Comparison of ENCODE assay signal across 14 mouse cellular contexts in genomic region chrX:156673661-156674060, GRCm38 (mm10).
"Had no signal": no experiment of that assay in that cellular context is flagged by ENCODE, and none has a peak within 500 bp of the region (broad histone marks: within the 10 kb centered on the region; RNA-seq: fewer than 3 reads in every experiment).

No protein-coding gene starts in this region.

- H3K27ac ChIP-seq: kidney, embryonic 15.5 days; limb, embryonic 13.5 days; liver, embryonic 14.5 days; lung, embryonic 15.5 days; midbrain, embryonic 10.5 days; neural tube, embryonic 12.5 days had no signal

- H3K4me3 ChIP-seq: kidney, embryonic 15.5 days; limb, embryonic 13.5 days; lung, embryonic 15.5 days; midbrain, embryonic 10.5 days; neural tube, embryonic 12.5 days had no signal

- H3K27me3 ChIP-seq: kidney, embryonic 15.5 days; limb, embryonic 13.5 days; lung, embryonic 15.5 days; neural tube, embryonic 12.5 days had no signal

- H3K9me3 ChIP-seq: kidney, embryonic 15.5 days; limb, embryonic 13.5 days; lung, embryonic 15.5 days; midbrain, embryonic 10.5 days; neural tube, embryonic 12.5 days had no signal

- H3K4me2 ChIP-seq: kidney, embryonic 15.5 days; limb, embryonic 13.5 days; lung, embryonic 15.5 days; neural tube, embryonic 12.5 days had no signal

- H3K9ac ChIP-seq: kidney, embryonic 15.5 days; limb, embryonic 13.5 days; liver, embryonic 14.5 days; lung, embryonic 15.5 days; neural tube, embryonic 12.5 days had no signal

- H3K4me1 ChIP-seq: kidney, embryonic 15.5 days; limb, embryonic 13.5 days; lung, embryonic 15.5 days; midbrain, embryonic 10.5 days; neural tube, embryonic 12.5 days had no signal

- H3K36me3 ChIP-seq: kidney, embryonic 15.5 days; limb, embryonic 13.5 days; lung, embryonic 15.5 days; midbrain, embryonic 10.5 days; neural tube, embryonic 12.5 days had no signal

- DNase-seq: kidney, adult 18-20 months; kidney, postnatal 14 days; left cerebral cortex, postnatal 4 days; midbrain, embryonic 14.5 days; right cerebral cortex, postnatal 4 days; spleen, adult 18-20 months; thymus, adult 18-20 months; thymus, postnatal 14 days had no signal
